Mouse (Mus musculus): ENCODE results near the gene Atf7ip2. TPM values are rescaled to one million over a fixed set of nuclear protein-coding genes. Genes with fewer than 3 reads are reported as not detected.
A peak's percentile ranks its signal among the peaks of the same experiment; 100 is the strongest.
"Not testable (repeated sequence)": the region's sequence is repeated elsewhere in the genome, so short reads cannot be mapped to it uniquely, and the experiment has no call there.

The Atf7ip2 gene
- polyA plus RNA-seq (2015; fragmentation: Nextera tagmentation; extraction: Ambion mirVana): 0.12 and 0.31 TPM in 2 replicates

GRCm38 (mm10) chr16:10192679-10193506 lies at the start of gene Atf7ip2:
TSS of gene Atf7ip2 (plus strand) at chr16:10192712.
- WGBS: under 1% methylated on average over 61 of the region's 63 CpGs
- ATAC-seq (ENCODE audit: low FRiP score): peak; percentile 96
- Histone ChIP-seq H3K36me3 (no peaks in the 10 kb centered on the region), H3K27ac (replicated peaks) (no peak within 1 kb of the TSS), H3K9me3 (replicated peaks) (0 out of 2 replicates have a peak, but pooled peaks cover 3% of the 10 kb centered on the region), H3K27me3 (replicated peaks) (peaks cover 7% of the 10 kb centered on the region; the same call in 1 of the 2 replicates), H3K4me3 (replicated peaks) (peak within 1 kb of the TSS; percentile 48), H3K9ac (replicated peaks) (peak within 1 kb of the TSS; percentile 36; the same call in 1 of the 2 replicates), H3K4me1 (peaks cover 8% of the 10 kb centered on the region), H3K4me2 (peak within 1 kb of the TSS; percentile 88)

DNA sequence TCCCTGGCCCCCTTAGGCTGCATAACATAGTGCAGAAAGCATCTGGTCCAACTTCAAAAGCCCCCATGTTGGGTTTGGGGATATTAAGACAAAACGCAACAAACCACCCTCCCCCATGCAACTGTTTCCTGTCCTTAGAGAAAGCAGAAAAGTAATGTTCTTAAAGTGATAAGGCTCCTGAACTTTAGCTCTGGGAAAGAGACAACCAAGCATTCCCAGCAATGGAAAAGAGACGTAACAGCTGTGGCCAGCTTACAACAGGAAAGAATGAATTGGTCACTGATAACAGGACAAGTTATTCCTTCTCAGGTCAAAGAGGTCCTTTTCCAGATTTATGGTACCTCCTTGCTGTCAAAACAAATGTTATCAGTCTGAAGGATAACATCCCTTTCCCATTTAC lies 49.3 kb upstream of the Atf7ip2 start:
- WGBS: 81% methylated on average over 2 of the region's 2 CpGs
- no peaks in the 10 kb centered on the region for H3K9me3 ChIP-seq (replicated peaks)
- H3K27me3 ChIP-seq (replicated peaks): no peaks in the 10 kb centered on the region
- no peak for ATAC-seq (ENCODE audit: low FRiP score)
- H3K27ac ChIP-seq (replicated peaks): no peak overlapping the region
- no peaks in the 10 kb centered on the region for H3K4me1 ChIP-seq
- H3K4me3 ChIP-seq (replicated peaks): no peak overlapping the region
- H3K4me2 ChIP-seq: no peak overlapping the region
- H3K9ac ChIP-seq (replicated peaks): no peak overlapping the region
- no peaks in the 10 kb centered on the region for H3K36me3 ChIP-seq

- 94% methylated on average over 5 of the region's 5 CpGs for WGBS
- Histone ChIP-seq H3K36me3 (no peaks in the 10 kb centered on the region), H3K9ac (replicated peaks) (no peak overlapping the region), H3K27ac (replicated peaks) (no peak overlapping the region), H3K27me3 (replicated peaks) (no peaks in the 10 kb centered on the region), H3K9me3 (replicated peaks) (no peaks in the 10 kb centered on the region), H3K4me3 (replicated peaks) (no peak overlapping the region), H3K4me2 (no peak overlapping the region), H3K4me1 (no peaks in the 10 kb centered on the region)
- ATAC-seq (ENCODE audit: low FRiP score): no peak
Observed at GRCm38 (mm10) chr16:10147401-10147800, 45.1 kb upstream of the Atf7ip2 start.

- Histone ChIP-seq H3K4me2 (no peak overlapping the region), H3K27me3 (replicated peaks) (no peaks in the 10 kb centered on the region), H3K36me3 (no peaks in the 10 kb centered on the region), H3K9ac (replicated peaks) (no peak overlapping the region), H3K9me3 (replicated peaks) (peaks cover 9% of the 10 kb centered on the region; the same call in 1 of the 2 replicates), H3K4me3 (replicated peaks) (no peak overlapping the region), H3K4me1 (no peaks in the 10 kb centered on the region), H3K27ac (replicated peaks) (no peak overlapping the region)
- ATAC-seq (ENCODE audit: low FRiP score): no peak
- WGBS: 91% methylated on average over 8 of the region's 8 CpGs
Observed at GRCm38 (mm10) chr16:10169123-10169905, 23.2 kb upstream of the Atf7ip2 start.

DNA sequence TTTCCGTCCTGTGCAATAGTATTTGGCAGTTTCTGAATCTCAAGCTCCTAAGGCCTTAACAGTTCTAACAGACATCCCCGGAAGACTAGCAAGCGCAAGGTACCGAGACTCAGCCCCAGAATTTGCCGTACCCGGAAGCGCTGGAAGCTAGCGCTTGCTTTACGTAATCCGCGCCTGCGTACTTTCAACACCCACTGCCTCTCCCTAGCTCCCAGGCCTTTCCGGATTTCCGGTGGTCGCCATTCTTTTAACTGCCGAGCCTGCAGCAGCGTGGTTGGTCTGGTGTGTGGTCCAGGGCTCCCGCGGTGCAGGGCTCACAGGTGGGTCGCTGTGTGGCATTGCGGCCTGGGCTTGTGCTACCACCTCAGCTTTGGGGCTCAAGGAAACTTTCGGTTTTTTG lies 22.5 kb upstream of the Atf7ip2 start, which contains the start of gene Rpl39l:
Gene Rpl39l (plus strand): TSS at position 222 of the 400 bp plus-strand sequence.
- Histone ChIP-seq H3K4me2 (no peak within 1 kb of the TSS), H3K36me3 (no peaks in the 10 kb centered on the region), H3K9ac (replicated peaks) (no peak within 1 kb of the TSS), H3K4me3 (replicated peaks) (no peak within 1 kb of the TSS), H3K27me3 (replicated peaks) (no peaks in the 10 kb centered on the region), H3K27ac (replicated peaks) (no peak within 1 kb of the TSS), H3K4me1 (no peaks in the 10 kb centered on the region), H3K9me3 (replicated peaks) (peaks cover 8% of the 10 kb centered on the region; the same call in 1 of the 2 replicates)
- 91% methylated on average over 22 of the region's 22 CpGs for WGBS
- no peak for ATAC-seq (ENCODE audit: low FRiP score)

GRCm38 (mm10) chr16:10171276-10171675 lies 21.2 kb upstream of the Atf7ip2 start:
- Histone ChIP-seq H3K4me1 (no peaks in the 10 kb centered on the region), H3K9ac (replicated peaks) (no peak overlapping the region), H3K4me3 (replicated peaks) (no peak overlapping the region), H3K9me3 (replicated peaks) (no peaks in the 10 kb centered on the region), H3K27ac (replicated peaks) (no peak overlapping the region), H3K36me3 (no peaks in the 10 kb centered on the region), H3K27me3 (replicated peaks) (no peaks in the 10 kb centered on the region), H3K4me2 (no peak overlapping the region)
- no peak for ATAC-seq (ENCODE audit: low FRiP score)
- WGBS: 92% methylated on average over 4 of the region's 4 CpGs

DNA sequence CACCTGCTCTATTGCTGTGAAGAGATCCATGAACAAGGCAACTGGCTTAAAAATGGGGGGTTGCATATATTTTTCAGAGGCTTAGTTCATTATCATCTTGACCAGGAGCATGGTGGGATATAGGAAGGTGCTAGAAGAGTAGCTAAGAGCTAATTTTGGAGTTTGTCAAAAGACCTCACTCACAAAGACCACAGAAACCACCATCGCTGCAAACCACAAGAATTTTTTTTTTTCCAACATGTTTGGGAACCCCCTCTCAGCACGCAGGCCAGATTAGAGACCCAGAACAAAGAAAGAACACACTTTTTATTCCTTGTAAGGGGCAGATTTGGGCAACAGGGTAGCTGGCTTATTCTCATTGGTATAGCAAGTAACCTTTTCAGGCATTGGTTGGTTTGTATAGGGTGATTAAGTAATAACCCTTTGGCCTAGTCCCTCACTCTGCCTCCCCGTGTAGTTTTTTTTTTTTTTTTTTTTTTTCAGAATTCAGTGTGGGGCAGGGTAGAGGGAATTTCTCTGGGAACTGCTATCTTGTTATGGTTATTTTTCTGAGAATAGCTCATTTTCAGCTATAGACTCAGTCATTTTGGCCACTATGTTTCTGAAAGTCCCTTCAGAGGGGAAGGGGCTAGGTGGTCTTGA lies 20.2 kb upstream of the Atf7ip2 start:
- Histone ChIP-seq H3K27me3 (replicated peaks) (no peaks in the 10 kb centered on the region), H3K36me3 (no peaks in the 10 kb centered on the region), H3K9ac (replicated peaks) (no peak overlapping the region), H3K4me3 (replicated peaks) (no peak overlapping the region), H3K4me1 (no peaks in the 10 kb centered on the region), H3K4me2 (no peak overlapping the region), H3K9me3 (replicated peaks) (no peaks in the 10 kb centered on the region), H3K27ac (replicated peaks) (no peak overlapping the region)
- 88% methylated on average over 3 of the region's 3 CpGs for WGBS
- ATAC-seq (ENCODE audit: low FRiP score): no peak

- H3K4me3 ChIP-seq (replicated peaks); ATAC-seq (ENCODE audit: low FRiP score); H3K4me2 ChIP-seq; H3K9ac ChIP-seq (replicated peaks); H3K27ac ChIP-seq (replicated peaks); H3K4me1 ChIP-seq; H3K36me3 ChIP-seq; H3K27me3 ChIP-seq (replicated peaks): not testable (repeated sequence)
- peaks cover 36% of the 10 kb centered on the region; the same call in 1 of the 2 replicates for H3K9me3 ChIP-seq (replicated peaks)
- 98% methylated on average over 10 of the region's 10 CpGs for WGBS
Observed at GRCm38 (mm10) chr16:10187461-10187860, 5.1 kb upstream of the Atf7ip2 start.

- H3K4me3 ChIP-seq (replicated peaks): no peak overlapping the region
- WGBS: 90% methylated on average over 1 of the region's 1 CpGs
- H3K9me3 ChIP-seq (replicated peaks): no peaks in the 10 kb centered on the region
- H3K36me3 ChIP-seq: no peaks in the 10 kb centered on the region
- no peak overlapping the region for H3K4me2 ChIP-seq
- no peak overlapping the region for H3K9ac ChIP-seq (replicated peaks)
- ATAC-seq (ENCODE audit: low FRiP score): no peak
- H3K27ac ChIP-seq (replicated peaks): no peak overlapping the region
- H3K4me1 ChIP-seq: no peaks in the 10 kb centered on the region
- no peaks in the 10 kb centered on the region for H3K27me3 ChIP-seq (replicated peaks)
Observed at GRCm38 (mm10) chr16:10208777-10209176, 16.3 kb downstream of the Atf7ip2 start.

GRCm38 (mm10) chr16:10216366-10216765 lies 23.9 kb downstream of the Atf7ip2 start:
- H3K36me3 ChIP-seq; H3K27me3 ChIP-seq (replicated peaks); H3K4me1 ChIP-seq; H3K4me2 ChIP-seq; H3K9ac ChIP-seq (replicated peaks); H3K4me3 ChIP-seq (replicated peaks); ATAC-seq (ENCODE audit: low FRiP score); H3K27ac ChIP-seq (replicated peaks); H3K9me3 ChIP-seq (replicated peaks): not testable (repeated sequence)
- 96% methylated on average over 1 of the region's 1 CpGs for WGBS

DNA sequence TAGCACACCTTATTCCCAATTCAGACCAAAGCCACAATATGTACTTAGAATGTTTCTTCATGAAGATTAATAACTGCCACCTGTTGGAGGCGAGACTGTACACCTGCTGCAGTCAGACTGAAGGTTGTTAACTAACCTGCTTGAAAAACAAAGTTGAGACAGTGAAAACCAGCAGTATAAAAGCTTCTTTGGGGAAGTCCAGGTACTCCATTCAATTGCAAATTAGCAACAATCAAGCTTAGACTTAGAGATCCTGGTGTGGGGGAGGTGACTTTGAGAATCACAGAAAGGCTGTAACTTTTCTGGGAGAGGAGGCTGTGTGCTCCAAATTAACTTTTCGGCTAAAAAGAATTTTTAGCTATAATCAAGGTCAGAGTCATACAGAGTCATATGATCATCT lies 24.5 kb downstream of the Atf7ip2 start:
- H3K4me3 ChIP-seq (replicated peaks); H3K4me2 ChIP-seq; H3K4me1 ChIP-seq; ATAC-seq (ENCODE audit: low FRiP score); H3K27ac ChIP-seq (replicated peaks); H3K9ac ChIP-seq (replicated peaks); H3K9me3 ChIP-seq (replicated peaks); H3K36me3 ChIP-seq; H3K27me3 ChIP-seq (replicated peaks): not testable (repeated sequence)
- 95% methylated on average over 2 of the region's 2 CpGs for WGBS
